Mouse (Mus musculus): ENCODE results near the gene Rnf186.

Rnf186 gene

DNA sequence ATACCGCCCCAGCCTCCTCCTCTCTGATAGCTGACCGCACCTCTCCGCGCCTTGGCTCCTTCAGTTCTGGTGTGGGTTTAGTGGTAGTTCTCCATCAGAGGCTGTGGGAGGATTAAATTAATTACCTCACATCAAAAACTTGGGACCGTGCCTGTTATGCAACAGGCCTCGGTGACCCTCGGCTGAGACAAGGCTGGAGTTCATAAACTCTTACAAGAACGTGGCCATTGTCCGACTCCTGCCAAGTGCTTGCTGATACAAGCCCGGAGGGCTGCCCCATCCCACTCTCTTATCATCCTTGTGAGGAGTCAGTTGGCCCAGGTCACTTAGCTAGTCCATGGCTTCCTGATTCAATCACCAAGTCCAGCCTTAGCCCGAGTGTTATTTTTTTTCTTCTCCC lies 46.4 kb downstream of the Rnf186 start:
- no peak for DNase-seq (ENCODE audit: low read depth)

DNA sequence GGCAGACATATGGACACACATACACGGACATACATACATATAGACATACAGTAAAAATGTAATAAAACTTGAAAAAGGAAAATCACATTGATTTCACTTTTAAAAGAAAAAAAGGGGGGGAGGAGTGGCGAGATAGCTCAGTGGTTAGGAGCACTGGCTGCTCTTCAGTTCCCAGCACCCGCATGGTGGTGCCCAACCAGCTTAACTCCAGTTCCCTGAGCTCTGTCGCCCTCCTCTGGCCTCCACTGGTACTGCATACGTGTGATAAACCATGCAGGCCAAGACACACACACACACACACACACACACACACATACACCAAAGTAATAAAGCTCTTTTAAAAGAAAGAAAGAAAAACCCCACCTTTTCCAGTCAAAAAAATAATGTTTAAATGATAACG lies 47.9 kb downstream of the Rnf186 start:
- no peak for DNase-seq (ENCODE audit: low read depth)
